Mouse (Mus musculus) testis, adult 2 months (tissue): ENCODE results near the gene Hopx.

ENCODE experiments used
- CTCF ChIP-seq: fragments of 200-500 bp; IDR thresholded peaks from 2 replicates; pipeline ENCODE4 v1.5.1; 2012; ENCODE audit warnings: low read depth, mild to moderate bottlenecking, inconsistent platforms, low read length, moderate library complexity; ENCODE audit not compliant: control insufficient read depth, insufficient read depth, insufficient replicate concordance
- POLR2A ChIP-seq: fragments of 200-500 bp; IDR thresholded peaks from 2 replicates; pipeline ENCODE4 v1.6.1; 2012; ENCODE audit warnings: low read depth, mild to moderate bottlenecking, inconsistent platforms, low read length, moderate library complexity; ENCODE audit not compliant: control insufficient read depth

DNA sequence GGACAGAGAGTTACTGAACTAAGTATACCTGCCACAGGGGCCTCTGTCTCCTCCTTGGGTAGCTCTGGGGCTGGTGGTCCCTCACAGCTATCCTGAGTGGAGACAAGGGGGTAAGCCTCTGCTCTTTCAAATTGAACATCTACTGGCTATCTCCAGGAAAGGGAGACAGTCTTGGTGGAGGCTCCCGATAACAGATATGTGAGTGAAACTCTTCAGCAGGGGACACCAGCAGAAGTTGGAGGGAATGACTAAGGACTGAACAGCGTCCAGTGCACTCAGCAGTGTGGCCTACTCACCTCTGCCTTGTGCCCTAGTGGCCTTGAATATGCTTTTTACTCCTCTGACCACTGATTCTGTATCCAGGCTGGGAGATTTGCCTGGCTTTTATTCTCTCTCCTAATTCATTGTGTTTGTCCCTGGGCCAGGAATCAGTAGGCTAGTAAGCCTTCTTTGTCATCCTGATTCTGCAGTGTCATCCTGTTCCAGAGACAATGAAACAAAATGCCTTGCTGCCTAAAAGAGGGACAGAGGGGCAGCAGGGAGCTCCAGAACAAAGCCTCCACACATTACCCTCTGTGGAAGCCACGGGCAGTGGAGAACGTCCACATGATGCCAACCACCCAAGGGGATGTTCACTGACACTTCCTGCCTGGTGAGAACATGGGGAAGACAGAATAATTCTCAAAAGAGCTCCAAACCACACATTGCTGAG lies 31.7 kb upstream of the Hopx start:
- TF ChIP-seq POLR2A (no peak), CTCF (no peak)
